Mouse (Mus musculus) left cerebral cortex, adult 11 months (tissue): ENCODE data around the gene Pcbp3.
A peak's percentile ranks its signal among the peaks of the same experiment; 100 is the strongest.
"Not testable (repeated sequence)": the region's sequence is repeated elsewhere in the genome, so short reads cannot be mapped to it uniquely, and the experiment has no call there.

Source experiments
- DNase-seq: peaks from one replicate; pipeline ENCODE4 v3.0.0; 2022; ENCODE audit warnings: low spot score

The Pcbp3 gene

GRCm38 (mm10) chr10:76798751-76799585, 162.7 kb downstream of the Pcbp3 start:
- no peak for DNase-seq

DNA sequence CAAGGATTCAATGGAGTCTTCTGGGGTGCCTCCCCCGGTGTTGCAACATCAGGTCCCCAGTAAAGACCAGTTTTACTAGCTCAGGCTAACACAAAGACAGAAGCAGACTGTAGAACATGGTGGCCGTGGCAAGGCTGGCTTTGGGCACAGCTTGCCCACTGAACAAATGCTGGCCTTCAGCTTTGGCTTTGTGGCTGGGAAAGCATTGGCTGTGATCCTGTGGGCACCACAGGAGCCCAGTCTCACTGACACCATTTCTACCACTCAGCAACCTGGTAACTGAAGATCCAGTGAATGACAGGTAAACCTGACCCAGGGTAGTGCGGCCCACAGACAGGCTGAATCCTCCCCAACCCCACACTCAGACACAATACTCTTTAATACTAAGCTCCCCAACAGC, 167.6 kb downstream of the Pcbp3 start:
- DNase-seq: no peak

- no peak for DNase-seq
Measured at GRCm38 (mm10) chr10:76791475-76791874, 170.2 kb downstream of the Pcbp3 start.

- DNase-seq: no peak
Measured at GRCm38 (mm10) chr10:76789885-76790284, 171.8 kb downstream of the Pcbp3 start.

- DNase-seq: no peak
Measured at GRCm38 (mm10) chr10:76785312-76785711, 176.4 kb downstream of the Pcbp3 start.

- DNase-seq: no peak
Measured at GRCm38 (mm10) chr10:76779225-76779624, 182.5 kb downstream of the Pcbp3 start.

DNA sequence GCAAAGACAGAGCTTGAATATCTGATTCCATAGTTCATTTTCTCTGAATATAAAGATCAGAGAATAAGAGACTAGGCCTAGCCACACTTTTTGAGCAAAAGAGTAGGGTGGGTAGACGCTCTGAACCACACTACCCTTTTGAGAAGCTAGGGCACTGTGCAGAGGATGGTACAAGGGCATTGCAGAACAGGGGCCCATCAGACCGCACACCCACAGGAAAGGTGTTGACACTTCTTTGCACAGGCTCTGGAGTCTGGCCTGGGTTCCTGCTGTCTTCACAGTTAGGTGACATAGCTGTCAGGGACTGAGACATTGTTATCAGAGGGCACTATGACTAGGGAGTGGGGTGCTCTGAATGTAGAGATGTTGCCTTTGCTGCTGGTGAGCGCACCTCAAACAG, 190.1 kb downstream of the Pcbp3 start:
- no peak for DNase-seq

- no peak for DNase-seq
Measured at GRCm38 (mm10) chr10:76771086-76771485, 190.6 kb downstream of the Pcbp3 start.

DNA sequence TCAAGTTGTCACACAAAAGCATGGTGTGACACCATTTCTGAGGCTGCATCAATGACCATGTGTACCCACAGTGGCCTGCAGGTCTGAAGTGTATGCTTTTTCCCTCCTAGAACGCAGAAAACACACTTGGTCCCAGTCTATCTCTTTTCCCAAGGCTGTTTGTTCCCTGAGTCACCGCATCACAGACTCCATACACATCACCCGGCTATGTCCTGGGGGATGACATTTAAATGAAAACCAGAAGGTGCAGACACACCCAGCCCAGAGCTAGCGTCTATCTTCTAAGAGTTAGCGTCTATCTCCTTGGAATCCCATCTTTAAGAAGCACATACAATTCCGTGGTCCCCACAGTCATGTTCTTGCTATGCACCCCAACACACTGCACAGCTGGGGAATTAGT, 192.1 kb downstream of the Pcbp3 start:
- no peak for DNase-seq

GRCm38 (mm10) chr10:76766196-76766595, 195.5 kb downstream of the Pcbp3 start:
- no peak for DNase-seq

- no peak for DNase-seq
Measured at GRCm38 (mm10) chr10:76764927-76765326, 196.8 kb downstream of the Pcbp3 start.

- no peak for DNase-seq
Measured at GRCm38 (mm10) chr10:76763016-76763415, 198.7 kb downstream of the Pcbp3 start.

DNA sequence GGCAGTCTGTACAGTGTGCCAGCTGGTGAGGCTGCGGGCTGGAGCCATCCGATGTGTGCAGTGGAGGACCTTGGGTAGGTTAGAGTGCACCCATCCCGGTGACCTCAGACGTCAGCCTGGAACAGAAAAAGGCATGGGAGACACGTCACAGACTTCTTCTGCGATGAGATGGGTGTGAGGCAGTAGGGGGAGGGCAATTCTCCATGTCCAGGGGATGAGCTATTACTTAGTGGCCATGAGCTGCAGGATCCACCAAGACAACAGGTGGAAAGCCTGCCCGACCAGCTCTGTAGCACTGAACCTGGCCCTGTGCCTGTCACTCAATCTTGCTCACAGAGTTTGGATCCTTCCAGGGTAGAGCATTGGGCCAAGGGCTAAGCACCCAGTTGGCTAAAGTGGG, 199.3 kb downstream of the Pcbp3 start:
- DNase-seq: no peak

GRCm38 (mm10) chr10:76759878-76760277, 201.8 kb downstream of the Pcbp3 start:
- no peak for DNase-seq

DNA sequence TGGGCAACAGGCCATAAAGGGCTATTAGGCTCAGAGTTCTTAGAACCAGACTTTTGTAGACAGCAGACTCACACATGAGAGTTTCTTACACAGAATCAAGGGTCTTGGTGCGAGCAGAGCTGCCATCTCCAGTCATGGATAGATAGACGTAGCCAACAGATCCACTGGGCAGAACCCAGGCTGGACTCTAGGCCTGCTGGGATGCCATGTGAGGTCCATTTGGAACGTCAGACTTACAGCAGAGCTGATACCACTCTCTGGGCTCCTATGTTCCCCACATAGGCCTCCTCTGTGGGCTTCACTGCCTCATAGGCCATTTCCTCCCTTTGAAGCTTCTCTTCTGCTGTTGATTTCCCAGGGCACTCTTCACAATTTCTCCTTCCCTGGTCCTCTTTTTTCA, 208.0 kb downstream of the Pcbp3 start:
- no peak for DNase-seq

GRCm38 (mm10) chr10:76744267-76744666, 217.4 kb downstream of the Pcbp3 start:
- not testable (repeated sequence) for DNase-seq

DNA sequence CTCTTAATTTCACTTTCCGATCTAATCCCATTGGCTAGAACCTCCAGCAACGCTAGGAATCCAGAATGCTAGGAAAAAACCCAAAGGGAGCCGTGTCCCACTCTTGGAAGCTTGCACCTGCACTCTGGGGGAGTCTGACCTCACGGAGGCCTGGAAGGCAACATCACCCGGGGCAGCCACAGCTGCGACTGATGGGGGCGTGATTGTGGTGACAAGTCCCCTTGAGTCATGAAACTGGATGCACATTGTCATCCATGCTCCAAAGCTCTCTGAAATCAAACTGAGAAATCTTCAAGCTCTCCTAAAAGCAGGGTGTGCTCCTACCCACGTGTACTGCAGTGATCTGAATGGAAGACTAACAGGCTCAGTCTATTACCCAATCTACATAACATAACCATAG, 224.9 kb downstream of the Pcbp3 start:
- no peak for DNase-seq

DNA sequence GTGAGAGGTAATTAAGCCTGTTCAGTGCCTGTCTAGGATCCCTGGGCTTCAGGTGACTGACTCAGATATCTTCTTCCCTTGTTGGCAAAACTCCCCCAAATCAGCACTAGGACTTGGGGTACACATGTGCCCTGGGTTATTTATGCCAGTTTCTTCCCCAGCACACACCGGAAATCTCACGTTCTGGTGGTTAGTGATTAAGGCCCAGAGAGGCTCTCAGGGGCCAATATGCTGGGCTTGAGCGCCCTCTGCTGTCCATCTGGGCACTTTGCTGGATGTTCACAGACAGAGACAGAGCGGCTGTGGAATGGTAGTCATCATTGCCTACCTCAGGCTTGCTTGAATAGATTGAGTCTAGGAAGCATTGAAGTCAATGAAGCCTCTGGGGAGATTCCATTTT, 226.7 kb downstream of the Pcbp3 start:
- peak; percentile 62 for DNase-seq

GRCm38 (mm10) chr10:76733677-76734068, 228.0 kb downstream of the Pcbp3 start:
- no peak for DNase-seq

- DNase-seq: no peak
Measured at GRCm38 (mm10) chr10:76732881-76733676, 228.6 kb downstream of the Pcbp3 start.

- DNase-seq: no peak
Measured at GRCm38 (mm10) chr10:76732391-76732790, 229.3 kb downstream of the Pcbp3 start.

DNA sequence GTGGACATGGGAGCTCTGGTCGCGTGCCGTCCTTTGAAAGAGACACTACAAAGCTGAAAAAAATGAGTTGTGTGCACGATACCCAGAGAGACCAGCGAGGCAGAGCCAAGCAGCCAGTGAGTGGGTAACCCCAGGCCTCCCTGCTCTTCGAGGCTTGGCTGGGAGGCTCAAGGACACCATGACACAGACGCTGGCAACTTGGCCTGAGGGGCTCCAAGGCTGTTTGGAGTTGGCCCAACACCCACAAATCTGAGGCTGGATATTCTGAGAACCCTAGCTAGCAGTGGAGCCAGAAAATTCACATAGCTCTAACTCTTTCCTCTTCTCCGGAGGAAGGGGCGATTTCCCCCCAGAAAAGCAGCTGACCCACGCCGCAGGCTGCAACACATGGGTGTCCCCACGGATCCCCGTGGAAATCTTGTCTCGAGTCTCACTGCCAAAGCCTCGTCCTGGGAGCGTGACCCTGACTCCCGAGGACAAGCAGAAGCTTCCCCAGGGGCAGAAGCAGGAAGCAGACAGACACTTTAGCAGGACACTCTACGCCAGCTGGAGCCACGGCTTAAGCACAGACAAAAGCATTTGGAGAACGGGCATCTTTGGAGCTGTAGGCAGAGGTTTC, 230.0 kb downstream of the Pcbp3 start:
- no peak for DNase-seq
